Mouse (Mus musculus) fat pad, adult 2 months (tissue): Measurements from ENCODE around the gene Hist1h1a.
"Not testable (repeated sequence)": the region's sequence is repeated elsewhere in the genome, so short reads cannot be mapped to it uniquely, and the experiment has no call there.

Source experiments
- DNase-seq: peaks from one replicate; pipeline ENCODE4 v3.0.0-alpha.2; 2011; ENCODE audit warnings: low read depth, low spot score; ENCODE audit errors: extremely low read depth

Hist1h1a gene

DNA sequence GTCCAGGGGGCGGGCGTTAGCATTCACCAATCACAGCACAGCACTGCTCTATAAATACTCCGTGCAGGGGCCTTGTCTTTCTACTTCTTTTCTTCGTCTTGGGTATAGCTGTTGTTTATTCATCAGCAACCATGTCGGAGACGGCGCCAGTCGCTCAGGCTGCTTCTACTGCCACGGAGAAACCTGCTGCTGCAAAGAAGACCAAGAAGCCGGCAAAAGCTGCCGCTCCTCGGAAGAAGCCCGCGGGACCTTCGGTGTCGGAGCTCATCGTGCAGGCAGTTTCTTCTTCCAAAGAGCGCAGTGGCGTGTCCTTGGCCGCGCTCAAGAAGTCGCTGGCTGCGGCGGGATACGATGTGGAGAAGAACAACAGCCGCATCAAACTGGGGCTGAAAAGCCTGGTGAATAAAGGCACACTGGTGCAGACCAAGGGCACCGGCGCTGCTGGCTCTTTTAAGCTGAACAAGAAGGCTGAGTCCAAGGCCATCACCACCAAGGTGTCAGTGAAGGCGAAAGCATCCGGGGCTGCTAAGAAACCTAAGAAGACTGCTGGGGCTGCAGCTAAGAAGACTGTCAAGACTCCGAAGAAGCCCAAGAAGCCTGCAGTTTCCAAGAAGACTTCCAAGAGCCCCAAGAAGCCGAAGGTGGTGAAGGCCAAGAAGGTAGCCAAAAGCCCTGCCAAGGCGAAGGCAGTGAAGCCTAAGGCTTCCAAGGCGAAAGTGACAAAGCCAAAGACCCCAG is at the start of gene Hist1h1a:
TSS of gene Hist1h1a (plus strand) at position 81 of the 738 bp plus-strand sequence.
- DNase-seq: no peak

- no peak for DNase-seq
Observed at GRCm38 (mm10) chr13:23716261-23717042, 47.0 kb upstream of the Hist1h1a start.

DNA sequence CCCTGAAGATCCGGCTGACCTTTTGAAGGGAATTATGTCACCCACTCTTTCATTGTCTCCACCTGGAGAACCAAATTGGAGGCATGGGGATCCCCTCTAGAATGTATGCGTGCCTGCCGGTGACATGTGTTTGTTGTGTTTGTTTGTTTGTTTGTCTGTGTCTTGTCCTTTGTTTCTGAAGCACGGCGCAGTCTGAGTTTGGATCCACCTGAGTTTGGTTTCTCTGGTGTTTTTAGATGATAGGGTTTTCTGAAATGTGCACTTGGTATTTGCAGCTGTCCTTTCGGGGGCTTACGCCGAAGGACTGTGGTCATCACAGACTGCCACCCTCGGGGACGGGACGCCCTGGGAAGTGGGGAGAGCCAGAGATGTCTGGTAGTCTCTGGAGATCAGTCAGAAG is 46.3 kb upstream of the Hist1h1a start:
- no peak for DNase-seq

GRCm38 (mm10) chr13:23717593-23718245 is 45.7 kb upstream of the Hist1h1a start:
- DNase-seq: not testable (repeated sequence)

GRCm38 (mm10) chr13:23724239-23724638 is 39.2 kb upstream of the Hist1h1a start:
- DNase-seq: no peak

DNA sequence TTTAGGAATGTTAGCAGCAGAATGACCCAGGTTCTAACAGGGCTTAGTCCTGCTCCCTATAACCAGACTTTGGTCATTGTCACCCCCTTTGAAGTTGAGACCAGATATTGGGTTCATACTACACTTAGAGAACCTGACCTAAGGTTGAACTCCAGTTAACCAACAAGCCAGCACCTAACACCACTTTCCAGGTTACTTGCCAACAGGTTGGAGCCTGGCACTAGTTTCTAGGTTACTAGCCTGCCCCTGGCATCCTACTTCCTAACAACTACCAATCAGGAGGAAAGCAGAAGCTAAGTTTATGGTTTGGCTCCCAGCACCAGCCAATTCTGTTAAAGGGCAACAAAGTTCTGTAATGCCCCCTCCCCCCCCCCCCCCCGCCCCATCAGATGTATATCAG is 38.3 kb upstream of the Hist1h1a start:
- DNase-seq: no peak

DNA sequence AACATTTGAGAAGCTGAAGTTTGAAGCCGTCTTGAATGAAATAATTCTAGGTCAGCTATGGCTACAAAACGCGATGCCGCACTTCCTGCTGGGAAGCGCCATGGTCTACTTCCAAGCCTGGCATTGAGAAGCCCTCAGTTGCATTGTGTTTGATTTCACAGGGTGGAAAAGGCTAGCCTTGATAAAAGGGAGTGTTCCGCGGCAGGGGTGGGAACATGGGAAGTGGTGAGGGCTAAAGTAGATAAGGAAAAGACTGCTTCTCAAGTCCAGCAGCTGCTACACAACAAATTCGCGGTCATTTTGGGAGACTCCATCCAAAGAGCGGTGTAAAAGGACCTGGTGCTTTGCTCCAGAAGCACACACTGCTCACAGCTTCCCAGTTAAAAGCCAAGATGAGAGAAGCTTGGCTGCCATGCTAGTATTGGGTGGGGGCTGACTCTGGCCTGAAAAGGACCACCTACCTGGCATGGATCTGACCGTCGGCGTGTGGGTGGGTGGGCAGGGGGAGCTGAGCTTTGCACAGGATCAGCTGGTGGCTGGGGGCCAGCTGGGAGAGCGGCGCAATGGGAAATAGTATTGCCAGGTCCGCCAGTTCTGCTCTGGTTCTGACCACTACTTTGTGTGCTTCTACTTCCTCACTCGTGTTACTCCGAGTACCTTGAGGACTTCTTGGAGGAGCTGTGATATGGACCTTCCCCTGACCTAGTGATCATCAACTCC is 34.8 kb upstream of the Hist1h1a start:
- no peak for DNase-seq

DNA sequence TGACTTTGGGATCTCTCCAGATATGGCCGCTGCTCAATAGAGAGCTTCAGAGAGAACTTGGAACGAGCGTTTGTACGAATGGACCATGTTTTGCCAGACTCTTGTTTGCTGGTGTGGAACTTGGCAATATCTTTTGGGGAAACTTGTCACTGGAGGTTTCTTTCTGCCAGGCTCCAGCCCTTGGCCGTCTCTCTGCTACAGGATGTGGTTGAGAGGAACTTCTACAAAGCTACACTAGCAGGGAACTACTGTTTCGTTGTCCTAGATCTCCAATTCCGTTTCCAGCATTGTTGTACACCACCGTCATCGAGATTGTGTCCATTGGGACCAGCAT is 34.3 kb upstream of the Hist1h1a start:
- DNase-seq: no peak

- no peak for DNase-seq
Observed at GRCm38 (mm10) chr13:23729706-23730105, 33.8 kb upstream of the Hist1h1a start.

DNA sequence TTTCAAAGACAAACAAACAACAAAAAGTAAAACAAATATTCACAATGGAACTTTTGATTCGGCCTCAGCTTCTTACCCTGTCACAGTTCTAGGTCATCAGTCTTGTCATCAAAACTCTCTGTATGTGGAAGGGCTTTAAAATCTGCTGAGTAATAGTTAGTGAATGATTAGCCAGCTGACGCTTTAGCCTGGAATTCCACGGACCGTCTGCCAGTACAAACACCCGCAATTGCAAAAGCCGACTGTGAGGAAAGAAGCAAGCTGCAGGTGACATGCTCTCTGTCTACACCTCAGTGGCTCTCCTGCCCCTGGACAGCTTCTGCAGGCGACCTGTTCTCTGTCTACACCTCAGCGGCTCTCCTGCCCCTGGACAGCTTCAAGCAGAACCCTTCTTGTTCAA is 33.0 kb upstream of the Hist1h1a start:
- no peak for DNase-seq

GRCm38 (mm10) chr13:23732156-23732804 is 31.2 kb upstream of the Hist1h1a start:
- DNase-seq: no peak

- no peak for DNase-seq
Observed at GRCm38 (mm10) chr13:23737091-23737490, 26.4 kb upstream of the Hist1h1a start.

GRCm38 (mm10) chr13:23738041-23738440 is 25.4 kb upstream of the Hist1h1a start:
- DNase-seq: no peak

DNA sequence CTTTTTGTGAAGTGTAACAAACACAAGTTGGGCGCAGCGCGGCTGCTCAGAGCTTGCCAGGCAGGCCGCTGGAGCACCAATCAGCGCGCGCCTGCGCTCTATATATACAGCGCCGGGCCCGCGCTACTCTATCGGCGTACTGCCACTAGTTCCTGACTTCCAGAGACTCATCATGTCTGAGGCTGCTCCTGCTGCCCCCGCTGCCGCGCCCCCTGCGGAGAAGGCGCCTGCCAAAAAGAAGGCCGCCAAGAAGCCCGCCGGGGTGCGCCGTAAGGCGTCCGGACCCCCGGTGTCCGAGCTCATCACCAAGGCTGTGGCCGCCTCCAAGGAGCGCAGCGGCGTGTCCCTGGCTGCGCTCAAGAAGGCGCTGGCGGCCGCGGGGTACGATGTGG is 24.8 kb upstream of the Hist1h1a start, which contains the start of gene Hist1h1c:
TSS of gene Hist1h1c (plus strand) at position 132 of the 392 bp plus-strand sequence.
- no peak for DNase-seq

GRCm38 (mm10) chr13:23739069-23739921 is 24.2 kb upstream of the Hist1h1a start:
- no peak for DNase-seq

DNA sequence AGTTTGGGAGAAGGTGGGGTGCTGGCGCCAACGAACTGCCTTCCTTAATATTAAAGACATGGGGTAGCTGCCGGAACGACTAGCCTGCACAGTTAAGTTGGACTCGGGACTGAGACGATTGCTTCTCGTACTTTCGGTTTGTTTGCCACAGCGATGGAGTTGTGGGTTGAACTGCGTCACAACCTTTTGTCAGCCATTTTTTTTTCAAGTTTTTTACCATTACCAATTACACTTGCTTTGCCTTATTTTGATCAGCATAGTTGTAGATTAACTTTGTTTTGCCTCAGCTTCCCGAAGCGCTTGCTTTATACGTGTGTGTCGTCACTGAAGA is 23.6 kb upstream of the Hist1h1a start:
- DNase-seq: no peak

DNA sequence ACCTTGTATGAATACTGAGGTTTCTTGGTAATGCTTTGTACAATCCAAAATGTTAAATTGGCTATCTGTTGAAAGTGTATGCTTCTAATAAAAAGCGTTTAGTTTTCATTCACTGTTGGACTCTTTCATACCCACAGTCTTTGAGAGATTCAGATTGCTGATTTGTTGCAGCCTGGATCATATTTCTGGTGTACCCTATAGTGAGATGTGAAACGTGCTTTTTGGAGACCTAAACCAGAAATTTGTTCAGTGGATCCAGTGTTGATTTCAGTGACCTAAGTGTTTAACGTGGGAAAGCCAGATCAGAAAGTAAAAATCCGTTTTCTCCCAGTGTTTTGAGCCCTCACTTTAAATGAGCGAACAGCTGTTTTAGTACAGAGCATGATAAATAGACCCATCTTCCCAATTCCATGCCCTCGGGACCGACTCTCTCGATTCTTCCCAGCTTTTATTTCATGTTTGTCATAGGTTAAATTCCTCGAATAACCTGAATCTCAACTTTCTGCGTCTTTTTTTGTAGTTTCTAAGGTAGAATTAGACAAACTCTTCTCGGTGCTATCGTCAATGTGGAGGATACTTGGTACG is 23.1 kb upstream of the Hist1h1a start:
- no peak for DNase-seq

- no peak for DNase-seq
Observed at GRCm38 (mm10) chr13:23740910-23741309, 22.6 kb upstream of the Hist1h1a start.

GRCm38 (mm10) chr13:23742007-23742406 is 21.5 kb upstream of the Hist1h1a start:
- no peak for DNase-seq

GRCm38 (mm10) chr13:23743215-23743614 is 20.3 kb upstream of the Hist1h1a start:
- DNase-seq: no peak
